Mouse (Mus musculus): ENCODE results near the gene Tgfb1i1.
A peak's percentile ranks its signal among the peaks of the same experiment; 100 is the strongest.

Gene Tgfb1i1

DNA sequence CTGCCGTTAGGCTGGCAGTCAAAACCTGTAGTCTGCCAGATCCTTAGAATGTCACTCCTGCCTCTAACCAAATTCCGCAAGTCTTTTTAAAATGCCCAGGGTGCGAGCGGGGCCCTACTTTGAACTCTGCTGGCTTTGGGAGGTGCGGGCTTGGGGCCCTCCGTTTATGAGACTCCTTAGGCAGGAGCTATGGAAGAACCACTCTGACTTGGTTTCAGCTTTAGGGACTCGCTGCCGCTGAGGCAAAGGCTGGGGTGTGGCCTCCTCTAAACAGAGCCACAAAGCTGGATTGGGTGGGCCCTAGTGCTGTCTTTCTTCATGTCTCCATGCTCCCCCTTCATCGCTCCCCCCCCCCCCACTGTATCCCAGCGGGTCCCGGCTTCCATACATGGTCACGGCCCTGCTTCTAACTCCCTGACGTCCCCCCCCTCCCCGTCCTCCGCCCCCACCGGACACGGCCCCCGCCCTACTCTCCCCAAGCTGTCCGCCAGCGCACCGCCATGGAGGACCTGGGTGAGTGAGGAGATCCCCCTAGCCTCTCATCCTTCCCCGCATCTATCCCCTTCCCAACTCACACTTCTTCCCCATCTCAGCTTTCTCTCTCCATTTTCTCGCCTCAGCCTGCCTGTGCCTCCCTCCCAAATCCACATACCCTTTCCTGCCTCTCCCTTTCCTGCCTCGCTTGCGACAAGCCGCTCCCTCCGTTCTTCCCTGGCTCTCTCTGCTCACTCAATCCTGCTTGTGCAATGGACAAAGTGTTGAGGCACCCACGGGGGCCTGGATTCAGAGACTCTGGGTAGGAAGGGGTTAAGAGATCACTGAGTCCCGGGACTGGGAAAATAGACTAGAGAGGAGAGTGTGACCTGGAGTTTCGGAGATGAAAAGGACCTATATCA lies at the start of gene Tgfb1i1:
Gene Tgfb1i1 (plus strand): TSS at position 317 of the 896 bp plus-strand sequence.
- DNase-seq, result peak; percentile 58 to 76

DNA sequence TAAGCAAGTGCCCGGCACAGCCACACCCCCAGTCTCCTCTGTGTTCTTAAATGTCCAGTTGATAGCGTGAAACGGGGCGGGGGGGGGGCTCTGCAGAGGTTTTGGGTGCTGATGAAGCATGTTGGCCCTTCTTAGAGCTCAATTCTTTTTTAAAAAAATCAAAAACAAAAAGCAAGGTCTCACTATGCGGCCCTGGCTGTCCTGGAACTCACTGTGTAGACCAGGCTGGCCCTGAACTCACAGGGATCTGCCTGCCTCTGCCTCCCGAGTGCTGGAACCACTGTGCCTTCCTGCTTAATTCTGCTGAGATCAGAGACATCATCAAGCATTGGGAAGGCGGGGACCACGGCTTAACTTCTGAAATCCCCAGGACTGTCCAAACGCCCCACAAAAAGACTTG lies 45.0 kb upstream of the Tgfb1i1 start:
- DNase-seq, result no peak

DNA sequence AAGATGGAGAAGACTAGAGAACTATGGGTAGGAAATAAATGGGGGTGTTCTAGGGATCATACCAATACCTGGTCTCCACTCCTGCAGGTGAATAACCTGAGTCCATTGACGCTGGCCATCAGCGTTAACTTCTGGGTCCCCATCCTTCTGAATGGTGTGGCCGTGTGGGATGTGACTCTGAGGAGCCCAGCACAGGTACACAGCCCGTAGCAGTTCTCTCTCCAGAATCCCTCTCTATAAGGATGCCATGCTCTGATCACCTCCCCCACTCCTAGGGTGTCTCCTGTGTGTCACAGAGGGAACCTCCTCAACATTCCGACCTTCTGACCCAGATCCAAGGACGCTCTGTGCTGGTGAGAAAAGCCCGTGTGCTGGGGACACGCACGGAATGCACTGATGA lies 43.5 kb upstream of the Tgfb1i1 start:
- no peak for DNase-seq

DNA sequence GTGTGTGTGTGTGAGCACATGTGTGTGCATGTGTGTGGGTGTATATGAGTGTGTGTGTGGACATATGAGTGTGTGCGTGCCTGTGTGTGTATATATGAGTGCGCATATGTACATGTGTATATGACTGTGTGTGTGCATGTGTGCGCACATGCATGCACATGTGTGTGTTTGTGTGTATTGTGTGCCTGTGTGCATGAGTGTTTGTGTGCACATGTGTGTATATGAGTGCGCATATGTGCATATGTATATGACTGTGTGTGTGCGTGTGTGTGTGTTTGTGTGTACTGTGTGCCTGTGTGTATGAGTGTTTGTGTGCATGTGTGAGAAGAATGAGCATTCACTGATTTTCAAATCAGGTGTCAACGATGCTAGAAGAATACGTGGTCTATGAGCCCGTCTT lies 42.4 kb upstream of the Tgfb1i1 start:
- no peak for DNase-seq

DNA sequence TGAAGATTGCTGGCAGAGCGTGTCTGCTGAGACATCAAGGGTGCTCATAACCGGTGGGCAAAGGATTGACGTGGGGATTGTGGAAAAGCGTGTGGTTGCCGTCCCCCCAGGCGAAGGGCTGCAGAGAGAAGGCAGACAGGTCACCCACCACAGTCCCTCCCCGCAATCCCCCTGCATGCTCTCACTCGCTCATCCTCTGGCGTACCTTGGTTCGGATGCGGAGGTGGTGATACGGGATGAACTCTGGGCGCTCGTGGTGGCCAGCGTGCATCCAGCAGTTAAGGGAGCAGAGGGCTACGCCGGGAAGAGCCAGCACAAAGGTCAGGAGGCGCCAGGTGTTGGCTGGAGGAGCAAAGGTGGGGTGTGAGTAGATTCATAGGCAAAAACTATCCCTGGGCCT lies 40.9 kb upstream of the Tgfb1i1 start:
- DNase-seq, result no peak

DNA sequence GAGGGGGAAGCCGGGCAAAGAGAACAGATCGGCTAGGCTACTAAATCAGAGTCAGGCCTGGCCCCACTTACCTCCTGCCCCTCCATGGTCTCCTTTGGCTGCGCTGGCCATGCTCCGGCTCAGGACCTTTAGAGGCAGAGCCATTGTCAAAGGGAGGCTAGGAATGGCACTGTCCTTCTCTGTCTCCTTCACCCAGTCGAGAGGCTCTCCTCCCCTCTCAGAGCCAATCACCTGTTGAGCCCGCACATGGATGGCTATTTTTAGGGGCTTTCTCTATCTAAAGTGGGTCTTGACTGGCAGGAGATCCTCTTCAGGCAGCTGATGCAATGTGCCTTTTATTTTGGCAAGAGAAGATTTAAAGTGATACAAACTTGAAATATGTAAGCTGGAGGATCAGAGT lies 40.5 kb upstream of the Tgfb1i1 start, which contains the start of gene Cox6a2:
Gene Cox6a2 (minus strand): TSS at position 236 of the 400 bp plus-strand sequence.
- DNase-seq, result no peak

DNA sequence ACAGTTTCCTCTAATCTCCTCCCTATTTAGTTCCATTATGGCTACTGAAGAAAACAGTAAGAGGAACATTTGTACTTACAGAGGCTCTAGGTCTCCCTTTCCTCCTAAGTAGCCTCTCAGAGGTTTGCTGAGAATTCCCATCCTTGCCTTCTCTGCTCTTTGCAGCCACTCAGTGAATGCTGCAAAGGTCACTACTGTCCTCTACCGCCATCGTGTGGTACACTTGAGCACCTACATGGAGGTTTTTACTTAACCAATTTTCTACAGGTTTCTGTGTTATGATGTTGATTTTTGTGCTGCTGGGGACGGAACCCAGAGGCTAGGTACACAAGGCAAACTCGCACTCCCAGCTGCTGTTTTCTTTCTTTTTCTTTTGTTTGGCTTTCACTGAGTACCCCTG lies 38.4 kb upstream of the Tgfb1i1 start:
- peak; percentile 54 to 68 for DNase-seq

DNA sequence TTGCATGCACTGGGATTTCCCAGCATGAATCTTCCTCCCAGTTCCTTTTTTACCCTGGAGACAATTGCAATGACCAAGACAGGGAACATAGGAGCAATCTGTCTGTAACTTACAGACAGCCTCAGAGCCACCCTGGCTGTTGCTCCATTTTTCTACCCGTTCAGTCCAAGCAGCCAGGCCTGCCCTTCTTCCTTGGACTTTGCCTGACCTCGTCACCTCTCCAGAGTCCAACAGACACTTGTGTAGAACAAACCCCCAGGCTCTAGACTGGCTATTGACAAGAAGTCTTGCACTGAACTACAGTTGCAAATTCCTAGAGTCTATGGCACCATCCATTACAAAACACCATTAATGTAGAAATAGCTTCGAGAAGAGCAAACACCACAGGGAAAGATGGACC lies 36.8 kb upstream of the Tgfb1i1 start:
- peak; percentile 53 to 75 for DNase-seq

DNA sequence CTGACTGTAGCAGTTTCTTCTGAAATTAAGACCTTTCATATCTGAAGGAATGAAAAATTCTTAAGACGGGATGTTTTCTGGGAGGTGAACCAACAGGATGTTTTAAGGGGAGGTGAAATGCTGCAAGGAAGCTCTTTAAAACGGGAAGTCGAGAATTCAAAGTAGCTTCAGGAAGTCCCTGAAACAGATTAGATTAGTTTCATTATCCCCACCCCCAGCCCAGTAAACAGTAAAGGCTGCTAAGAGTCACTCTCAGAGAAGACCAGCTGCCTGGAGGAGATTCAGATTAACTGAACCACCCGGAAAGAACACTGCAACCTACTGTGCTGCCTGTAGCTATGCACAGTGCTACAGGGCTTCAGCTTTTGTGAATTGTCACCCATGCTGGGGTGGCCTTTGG lies 26.7 kb upstream of the Tgfb1i1 start:
- DNase-seq, result no peak

DNA sequence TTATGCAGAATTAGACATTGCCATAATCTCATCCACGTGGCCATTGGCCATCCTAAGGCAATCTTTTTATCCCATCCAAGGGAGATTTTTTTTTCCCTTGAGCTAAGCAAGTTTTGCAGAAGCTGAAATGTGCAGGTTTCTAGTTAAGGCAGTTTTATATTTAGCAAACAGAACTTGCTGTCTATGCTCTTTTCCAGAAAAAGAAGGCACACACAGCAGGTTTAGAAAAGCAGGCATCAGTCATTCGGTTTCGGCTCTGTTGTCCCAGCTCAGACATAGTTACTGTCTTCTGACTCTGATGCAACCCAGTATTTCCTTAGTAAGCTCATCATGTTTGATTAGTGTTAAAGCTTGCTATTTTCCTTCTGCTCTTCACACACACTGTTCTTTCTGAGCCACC lies 25.7 kb upstream of the Tgfb1i1 start:
- DNase-seq, result no peak

DNA sequence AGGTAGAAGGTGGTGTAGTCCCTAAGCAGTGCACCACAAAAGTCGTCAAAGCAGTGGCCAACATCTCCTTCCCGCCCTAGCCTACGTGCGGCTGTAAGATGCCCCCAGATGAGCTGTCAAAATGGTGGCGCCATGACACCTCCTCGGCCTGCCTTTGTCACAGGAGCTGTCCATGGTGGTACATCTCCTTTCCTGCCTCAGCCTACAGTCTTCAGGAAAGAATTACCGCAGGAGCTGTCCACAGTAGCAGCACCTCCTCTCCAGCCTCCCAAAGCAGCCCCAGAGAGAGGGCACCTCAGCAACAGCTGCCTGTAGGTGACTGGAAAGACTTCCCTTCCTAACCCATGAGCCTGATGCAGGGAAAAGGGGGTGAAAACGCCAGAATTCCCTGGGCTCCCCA lies 14.9 kb upstream of the Tgfb1i1 start:
- no peak for DNase-seq

DNA sequence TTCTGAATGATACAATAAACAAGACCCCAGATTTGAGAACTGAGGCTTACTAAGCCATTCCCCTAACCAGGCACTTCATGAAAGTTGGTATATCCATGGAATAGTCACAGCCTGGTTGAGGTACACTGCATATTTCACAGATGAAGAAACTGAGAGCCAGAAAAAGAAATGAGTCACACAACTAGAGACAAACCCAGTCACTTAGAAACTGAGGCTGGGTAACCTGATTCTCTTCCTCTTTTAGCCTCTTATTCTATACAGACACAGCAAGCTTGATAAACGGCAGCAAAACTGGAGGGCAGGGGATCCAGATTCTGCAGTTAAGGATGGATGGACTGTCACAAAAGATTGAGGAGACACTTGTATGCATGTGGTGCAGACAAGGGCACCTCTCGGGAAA lies 11.8 kb upstream of the Tgfb1i1 start:
- DNase-seq, result no peak

DNA sequence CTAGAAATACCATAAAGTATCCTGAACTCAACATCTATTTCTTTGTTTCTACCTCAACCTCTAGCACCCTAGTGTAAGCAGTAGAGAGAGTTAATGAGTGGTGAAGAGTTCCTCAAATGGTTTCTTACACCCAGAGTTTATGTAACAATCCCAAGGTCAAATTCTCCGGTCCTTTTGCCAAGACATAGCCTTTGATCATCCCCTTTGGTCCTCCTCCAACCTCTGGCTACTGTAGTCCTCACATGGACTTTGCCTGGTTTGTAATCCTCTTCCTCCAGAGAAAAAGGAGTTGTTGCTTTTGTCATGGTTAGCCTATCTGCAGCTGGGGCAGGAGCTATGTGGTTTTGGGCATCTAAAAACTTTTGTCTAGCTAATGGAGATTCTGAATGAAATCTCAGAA lies 11.1 kb upstream of the Tgfb1i1 start:
- peak; percentile 60 to 63 for DNase-seq

DNA sequence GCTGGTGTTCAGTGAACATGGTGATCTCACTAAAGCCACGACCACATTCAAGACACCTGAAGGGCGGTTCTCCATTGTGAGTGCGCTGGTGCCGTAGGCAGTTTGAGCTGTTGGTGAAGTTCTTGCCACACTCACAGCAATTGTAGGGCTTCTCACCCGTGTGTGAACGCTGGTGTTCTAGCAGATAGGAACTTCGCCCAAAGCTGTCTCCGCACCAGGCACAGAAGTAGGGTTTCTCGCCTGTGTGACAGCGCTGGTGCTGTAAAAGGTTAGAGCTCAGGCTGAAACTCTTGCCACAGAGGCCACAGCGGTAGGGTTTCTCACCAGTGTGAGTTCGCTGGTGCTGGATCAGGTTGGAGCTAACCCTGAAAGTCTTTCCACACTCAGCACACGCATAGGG lies 10.2 kb upstream of the Tgfb1i1 start:
- DNase-seq, result no peak

DNA sequence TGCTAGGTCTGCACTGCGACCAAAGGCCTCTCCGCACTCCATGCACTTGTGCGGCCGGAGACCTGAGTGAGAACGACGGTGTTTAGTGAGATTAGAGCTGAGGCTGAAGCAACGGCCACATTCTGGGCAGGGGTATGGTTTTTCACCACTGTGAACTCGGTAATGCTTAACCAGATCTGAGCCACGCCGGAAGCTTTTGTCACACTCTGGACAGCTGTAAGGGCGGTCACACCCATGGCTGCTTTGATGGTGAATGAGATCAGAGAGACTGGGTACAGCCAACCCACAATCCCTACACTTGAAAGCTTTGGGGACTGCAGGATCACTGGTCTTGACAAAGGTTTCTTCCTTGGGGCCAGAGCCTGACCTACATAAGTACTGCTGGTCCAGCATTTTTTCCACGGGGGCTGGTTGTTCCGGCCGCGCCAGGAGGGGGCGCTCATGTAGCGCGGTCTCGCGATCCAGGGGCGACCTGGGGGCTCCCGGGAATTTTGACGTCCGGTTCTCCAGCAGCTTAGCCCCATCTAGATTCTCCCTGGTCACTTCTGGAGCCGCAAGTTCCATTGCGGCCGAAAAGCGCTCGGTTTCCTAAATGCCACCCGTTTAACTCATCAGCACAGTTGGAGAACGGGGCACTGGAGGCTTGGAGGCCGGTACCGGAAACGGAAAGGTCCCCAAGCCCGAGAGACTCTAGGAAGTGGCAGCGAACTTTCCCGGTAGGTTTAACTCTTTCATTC lies 9.6 kb upstream of the Tgfb1i1 start, which contains the start of gene Armc5:
Gene Armc5 (plus strand): TSS at position 487 of the 737 bp plus-strand sequence.
- peak; percentile 88 to 90 for DNase-seq

DNA sequence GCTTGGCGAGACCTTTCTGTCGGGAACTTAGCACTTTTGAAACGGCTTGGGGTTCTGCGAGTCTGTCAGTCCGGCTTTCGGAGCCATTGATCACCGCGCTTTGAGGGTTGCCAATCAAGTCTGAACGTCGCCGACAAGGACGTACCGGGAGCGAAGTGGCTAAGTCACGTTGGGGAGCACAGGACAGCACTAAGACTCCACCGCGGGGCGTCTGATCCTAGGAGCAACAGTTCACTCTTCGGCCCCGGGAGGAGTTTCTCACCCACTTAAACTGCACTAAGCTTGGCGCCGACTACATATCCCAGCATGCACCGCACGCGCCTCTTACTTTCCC lies 9.1 kb upstream of the Tgfb1i1 start:
- DNase-seq, result no peak

DNA sequence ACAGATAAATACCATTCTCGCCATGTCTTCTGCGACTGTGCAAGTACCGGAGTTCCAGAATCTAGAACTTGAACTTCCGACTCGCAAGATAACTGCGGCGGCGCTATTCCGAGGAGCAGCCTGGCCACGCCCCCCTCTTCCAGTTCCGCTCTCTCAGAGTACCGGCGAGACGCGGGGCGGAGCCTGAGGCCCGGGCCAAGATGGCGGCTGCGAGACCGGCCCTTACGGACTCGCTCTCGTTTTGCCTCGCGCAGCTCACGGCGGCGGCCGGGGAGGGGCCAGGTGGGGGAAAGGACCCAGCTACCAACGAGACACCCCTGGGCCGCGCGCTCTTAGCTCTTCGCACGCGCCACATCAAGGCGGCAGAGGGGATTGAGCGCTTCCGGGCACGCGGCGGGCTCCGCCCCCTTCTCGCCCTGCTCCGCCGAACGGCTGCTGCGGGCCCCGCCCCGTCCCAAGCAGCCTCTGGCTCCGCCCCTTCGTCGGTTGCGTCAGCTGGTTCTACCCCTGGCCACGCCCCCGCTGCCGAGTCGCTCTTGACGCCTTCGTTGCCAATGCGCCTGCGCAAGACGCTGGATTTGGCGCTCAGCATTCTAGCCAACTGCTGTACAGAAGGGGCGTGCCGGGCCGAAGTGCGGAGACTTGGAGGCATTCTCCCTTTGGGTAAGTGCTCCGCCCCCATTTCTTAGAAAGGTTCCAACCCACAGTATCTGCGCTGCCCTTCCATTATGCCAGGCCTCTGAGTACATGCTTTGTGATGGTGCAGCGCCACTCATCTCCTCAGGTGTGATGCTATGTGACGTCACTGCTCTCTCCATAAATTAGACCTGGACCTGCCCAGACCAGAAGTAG lies 8.5 kb upstream of the Tgfb1i1 start, which contains the start of gene 9130023H24Rik:
Gene 9130023H24Rik (minus strand): TSS at position 105 of the 852 bp plus-strand sequence.
- DNase-seq, result peak; percentile 100

DNA sequence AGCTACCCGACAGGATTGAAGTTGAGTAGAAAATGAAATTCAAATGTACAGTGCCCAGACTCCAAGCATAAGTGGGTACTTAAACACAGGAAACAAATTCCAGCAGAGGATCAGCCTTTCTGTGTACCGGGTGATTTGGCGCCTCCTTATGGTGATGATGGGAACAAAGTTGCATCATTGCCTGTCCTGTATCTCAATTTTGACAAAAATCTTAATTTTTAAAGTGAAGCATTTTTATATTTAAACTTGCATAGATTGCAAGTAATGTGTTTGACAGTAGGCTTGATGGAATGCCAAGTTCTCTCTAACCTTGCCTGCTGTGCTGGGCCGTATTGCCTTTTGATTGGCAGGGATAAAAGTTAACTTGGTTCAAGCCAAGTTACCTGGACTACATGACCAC lies 7.6 kb upstream of the Tgfb1i1 start:
- peak; percentile 52 to 53 for DNase-seq

DNA sequence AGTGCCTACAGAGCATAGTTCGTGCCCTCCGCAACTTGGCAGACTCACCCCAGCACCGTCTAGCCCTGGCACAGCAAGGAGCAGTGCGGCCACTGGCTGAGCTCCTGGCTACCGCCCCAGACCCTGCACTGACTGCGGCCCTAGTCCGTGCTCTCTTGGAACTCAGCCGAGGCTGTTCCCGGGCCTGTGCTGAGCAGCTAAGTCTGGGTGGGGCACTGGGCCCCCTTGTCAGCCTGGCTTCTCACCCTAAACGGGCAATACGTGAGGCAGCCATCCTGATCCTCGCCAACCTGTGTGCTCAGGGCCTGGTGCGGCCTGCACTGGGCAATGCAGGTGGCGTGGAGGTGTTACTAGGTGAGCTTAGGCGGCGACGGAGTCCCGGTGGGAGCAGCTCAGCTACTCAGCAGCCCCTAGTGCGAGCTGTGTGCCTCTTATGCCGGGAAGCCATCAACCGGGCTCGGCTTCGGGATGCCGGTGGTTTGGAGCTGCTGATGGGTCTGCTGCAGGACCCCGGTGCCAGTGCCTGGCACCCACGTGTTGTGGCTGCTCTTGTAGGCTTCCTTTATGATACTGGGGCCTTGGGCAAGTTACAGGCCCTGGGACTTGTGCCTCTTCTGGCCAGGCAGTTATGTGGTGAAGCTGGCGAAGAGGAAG lies 6.4 kb upstream of the Tgfb1i1 start:
- DNase-seq, result peak in 1 of 2 experiments; percentile 39

DNA sequence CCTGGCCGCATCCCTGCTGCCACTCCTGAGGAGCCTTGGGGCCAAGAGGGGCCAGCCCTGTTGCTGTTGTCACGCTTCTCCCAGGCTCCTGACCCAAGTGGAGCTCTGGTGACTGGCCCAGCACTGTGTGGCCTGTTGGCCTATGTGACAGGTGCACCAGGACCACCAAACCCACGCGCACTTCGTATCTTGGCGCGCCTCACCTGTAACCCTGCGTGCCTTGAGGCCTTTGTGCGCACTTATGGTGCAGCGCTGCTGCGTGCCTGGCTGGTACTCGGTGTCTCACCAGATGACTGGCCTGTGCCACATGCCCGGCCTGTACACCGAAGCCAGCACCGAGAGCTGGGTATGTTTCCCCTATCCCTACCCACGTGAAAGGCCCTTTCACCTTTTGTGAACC lies 4.3 kb upstream of the Tgfb1i1 start:
- peak in 1 of 2 experiments; percentile 37 for DNase-seq

DNA sequence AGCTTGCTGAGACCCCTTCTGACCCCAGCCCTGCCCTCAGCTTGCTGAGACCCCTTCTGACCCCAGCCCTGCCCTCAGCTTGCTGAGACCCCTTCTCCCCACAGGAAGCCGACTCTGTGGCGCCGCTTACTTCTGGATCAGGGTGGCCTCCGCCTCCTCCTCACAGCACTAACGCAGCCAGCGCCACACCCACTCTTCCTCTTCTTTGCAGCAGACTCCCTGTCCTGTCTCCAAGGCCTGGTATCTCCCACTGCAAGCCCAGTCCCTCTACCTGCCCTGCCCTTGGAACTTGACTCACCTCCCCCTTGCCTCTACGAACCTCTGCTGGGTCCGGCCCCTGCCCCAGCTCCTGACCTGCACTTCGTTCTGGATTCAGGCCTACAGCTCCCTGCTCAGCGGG lies 2.7 kb upstream of the Tgfb1i1 start:
- DNase-seq, result peak in 1 of 2 experiments; percentile 46

DNA sequence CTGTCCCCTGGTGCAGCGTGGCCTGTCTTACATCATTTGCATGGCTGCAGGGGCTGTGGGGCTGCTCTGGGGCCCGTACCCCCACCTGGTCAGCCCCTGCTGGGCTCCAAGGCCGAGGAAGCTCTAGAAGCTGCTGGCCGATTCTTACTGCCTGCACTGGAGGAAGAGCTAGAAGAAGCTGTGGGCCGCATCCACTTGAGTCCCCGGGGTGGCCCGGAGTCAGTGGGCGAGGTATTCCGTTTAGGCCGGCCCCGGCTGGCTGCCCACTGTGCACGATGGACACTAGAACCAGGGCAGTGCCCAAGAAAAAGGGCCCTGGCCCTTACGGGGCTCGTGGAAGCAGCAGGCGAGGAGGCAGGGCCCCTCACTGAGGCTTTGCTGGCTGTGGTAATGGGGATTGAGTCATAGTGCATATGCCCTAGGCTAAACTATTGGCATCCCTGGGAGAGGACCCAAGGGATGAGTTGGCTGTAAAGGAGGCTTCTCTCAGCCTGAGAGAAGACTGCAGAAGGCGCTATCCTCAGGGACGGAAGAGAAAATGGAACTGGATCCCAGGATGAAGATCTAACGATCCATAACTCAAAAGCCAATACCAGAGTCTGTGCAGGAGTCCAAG lies 2.1 kb upstream of the Tgfb1i1 start:
- peak in 1 of 2 experiments; percentile 37 for DNase-seq
